Mouse (Mus musculus): ENCODE measurements around the gene Gata2. TPM values are rescaled to one million over a fixed set of nuclear protein-coding genes. Genes with fewer than 3 reads are reported as not detected.

Gata2 gene
- polyA plus RNA-seq, 1 experiment from 2014 or later = 12.0 TPM

DNA sequence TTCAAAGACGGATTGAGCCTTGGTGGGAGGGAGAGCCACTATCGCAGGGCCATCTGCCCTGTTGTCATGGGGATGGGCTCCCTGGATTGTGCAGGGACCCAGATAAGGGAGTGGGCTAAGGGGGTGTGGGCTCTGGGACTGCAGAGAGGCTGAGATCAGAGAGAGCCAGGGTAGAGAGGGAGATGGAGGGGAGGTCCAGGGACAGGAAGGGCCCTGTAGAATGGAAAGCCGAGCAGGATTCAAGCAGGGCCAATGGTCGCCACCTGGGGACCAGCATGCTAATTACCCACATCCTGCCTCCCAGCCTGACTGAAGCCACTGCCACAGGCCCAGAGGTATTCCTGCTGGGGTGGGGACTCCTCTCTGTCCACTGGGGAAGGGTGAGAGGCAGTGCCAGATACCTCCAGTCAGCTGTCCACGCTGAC is 32.9 kb downstream of the Gata2 start:
- no peaks in the 10 kb centered on the region for H3K27me3 ChIP-seq (replicated peaks)
- WGBS = 24% methylated on average over 5 of the region's 5 CpGs
- H3K4me2 ChIP-seq = no peak overlapping the region
- H3K36me3 ChIP-seq = no peaks in the 10 kb centered on the region
- H3K9me3 ChIP-seq = no peaks in the 10 kb centered on the region
- no peaks in the 10 kb centered on the region for H3K4me1 ChIP-seq
- no peak overlapping the region for H3K4me3 ChIP-seq (replicated peaks)
- 0 out of 2 replicates have a peak, but pooled peaks have one; percentile 19 for ATAC-seq (ENCODE audit: insufficient read depth, low FRiP score, low read depth)
- no peak overlapping the region for H3K27ac ChIP-seq
- no peak overlapping the region for H3K9ac ChIP-seq

DNA sequence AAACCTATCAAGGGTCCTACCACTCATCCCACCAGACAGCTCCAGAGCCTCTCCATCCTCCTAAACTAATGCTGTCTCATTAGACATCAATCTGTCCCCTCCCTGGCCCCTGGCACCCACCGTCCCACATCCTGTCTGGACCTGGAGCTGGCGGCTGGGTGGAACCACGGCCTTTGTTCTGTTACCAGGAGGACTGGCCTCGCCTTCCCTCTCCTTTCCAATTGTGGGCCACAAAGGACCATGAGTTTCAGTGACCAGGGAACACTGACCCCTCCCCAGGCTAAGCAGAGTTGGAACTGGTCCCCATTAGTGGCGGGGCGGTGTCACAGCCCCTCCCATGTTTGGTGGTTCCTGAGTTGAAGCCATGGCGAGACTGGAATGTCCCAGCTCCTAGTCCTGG is 33.8 kb downstream of the Gata2 start:
- no peak for ATAC-seq (ENCODE audit: insufficient read depth, low FRiP score, low read depth)
- H3K9ac ChIP-seq = no peak overlapping the region
- no peaks in the 10 kb centered on the region for H3K36me3 ChIP-seq
- no peaks in the 10 kb centered on the region for H3K4me1 ChIP-seq
- 47% methylated on average over 7 of the region's 7 CpGs for WGBS
- H3K4me3 ChIP-seq (replicated peaks) = no peak overlapping the region
- H3K9me3 ChIP-seq = no peaks in the 10 kb centered on the region
- H3K4me2 ChIP-seq = no peak overlapping the region
- H3K27ac ChIP-seq = no peak overlapping the region
- H3K27me3 ChIP-seq (replicated peaks) = no peaks in the 10 kb centered on the region

DNA sequence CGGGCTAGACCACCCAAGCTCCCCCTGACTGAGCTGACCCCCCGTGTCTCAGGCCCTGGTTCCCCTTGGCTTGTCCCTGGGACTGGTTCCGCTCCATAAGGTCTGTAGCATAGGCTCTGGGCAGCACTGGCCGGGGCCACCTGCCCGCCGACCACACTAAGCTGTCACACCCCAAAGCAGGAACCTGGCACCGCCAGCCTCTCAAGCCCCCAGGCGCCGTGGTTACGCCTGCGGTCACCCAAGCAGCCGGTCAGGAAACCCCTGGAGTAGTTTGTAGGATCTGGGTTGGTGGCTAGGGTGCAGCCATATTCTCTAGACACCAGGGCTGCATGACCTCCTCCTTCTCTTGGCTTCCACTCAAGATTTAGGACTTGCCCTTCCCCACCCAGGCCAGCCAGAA is 35.5 kb downstream of the Gata2 start:
- Histone ChIP-seq H3K4me3 (replicated peaks) (no peak overlapping the region), H3K9ac (no peak overlapping the region), H3K4me1 (0 out of 2 replicates have a peak, but pooled peaks cover 6% of the 10 kb centered on the region), H3K36me3 (no peaks in the 10 kb centered on the region), H3K4me2 (no peak overlapping the region), H3K9me3 (no peaks in the 10 kb centered on the region), H3K27me3 (replicated peaks) (0 out of 2 replicates have a peak, but pooled peaks cover 4% of the 10 kb centered on the region), H3K27ac (no peak overlapping the region)
- ATAC-seq (ENCODE audit: insufficient read depth, low FRiP score, low read depth) = no peak
- WGBS = 85% methylated on average over 12 of the region's 12 CpGs

DNA sequence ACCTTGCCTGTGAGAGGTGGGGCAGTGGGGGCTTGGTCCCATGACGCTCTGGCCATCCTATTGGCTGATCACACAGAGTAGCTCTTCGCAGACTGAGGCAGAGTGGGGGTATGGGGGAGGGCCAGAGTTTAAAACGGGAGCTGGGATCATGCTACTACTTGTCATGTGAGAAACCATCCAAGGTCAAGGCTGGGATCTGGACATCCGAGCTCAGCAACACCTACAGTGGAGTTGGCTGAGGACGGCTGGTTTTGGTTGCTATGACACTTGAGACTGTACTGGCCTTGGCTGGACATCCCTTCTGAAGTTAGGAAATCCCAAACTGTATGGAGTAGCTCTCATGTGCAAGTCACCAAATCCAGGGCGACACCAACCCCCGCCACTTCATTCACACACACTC is 38.1 kb downstream of the Gata2 start:
- WGBS = 74% methylated on average over 7 of the region's 7 CpGs
- no peak overlapping the region for H3K27ac ChIP-seq
- 0 out of 2 replicates have a peak, but pooled peaks cover 4% of the 10 kb centered on the region for H3K27me3 ChIP-seq (replicated peaks)
- H3K4me3 ChIP-seq (replicated peaks) = no peak overlapping the region
- H3K9ac ChIP-seq = no peak overlapping the region
- H3K4me1 ChIP-seq = peaks cover 15% of the 10 kb centered on the region
- no peak for ATAC-seq (ENCODE audit: insufficient read depth, low FRiP score, low read depth)
- no peak overlapping the region for H3K4me2 ChIP-seq
- H3K9me3 ChIP-seq = no peaks in the 10 kb centered on the region
- no peaks in the 10 kb centered on the region for H3K36me3 ChIP-seq

DNA sequence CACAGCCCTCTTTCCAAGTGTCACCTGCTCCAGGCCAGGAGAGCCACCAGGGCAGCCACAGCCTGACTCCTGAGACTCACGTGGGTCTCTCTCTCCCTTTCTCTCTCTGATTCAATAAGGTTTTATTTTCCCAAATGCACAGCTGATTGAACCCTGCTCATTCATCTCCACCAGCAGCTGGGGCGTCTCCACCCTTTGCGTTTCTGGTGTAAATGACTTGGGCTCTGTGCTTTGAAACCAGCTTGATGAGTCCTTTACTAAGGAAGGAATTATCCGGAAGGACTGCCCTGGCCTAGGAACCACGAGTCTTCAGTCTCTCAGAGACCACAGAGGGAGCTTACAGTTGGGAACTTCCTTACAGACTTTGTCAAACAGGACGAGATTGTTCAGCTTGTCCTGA is 38.5 kb downstream of the Gata2 start:
- Histone ChIP-seq H3K4me3 (replicated peaks) (no peak overlapping the region), H3K27me3 (replicated peaks) (0 out of 2 replicates have a peak, but pooled peaks cover 4% of the 10 kb centered on the region), H3K4me1 (peaks cover 15% of the 10 kb centered on the region), H3K9me3 (no peaks in the 10 kb centered on the region), H3K9ac (no peak overlapping the region), H3K36me3 (no peaks in the 10 kb centered on the region), H3K4me2 (no peak overlapping the region), H3K27ac (no peak overlapping the region)
- no peak for ATAC-seq (ENCODE audit: insufficient read depth, low FRiP score, low read depth)
- 57% methylated on average over 6 of the region's 6 CpGs for WGBS

DNA sequence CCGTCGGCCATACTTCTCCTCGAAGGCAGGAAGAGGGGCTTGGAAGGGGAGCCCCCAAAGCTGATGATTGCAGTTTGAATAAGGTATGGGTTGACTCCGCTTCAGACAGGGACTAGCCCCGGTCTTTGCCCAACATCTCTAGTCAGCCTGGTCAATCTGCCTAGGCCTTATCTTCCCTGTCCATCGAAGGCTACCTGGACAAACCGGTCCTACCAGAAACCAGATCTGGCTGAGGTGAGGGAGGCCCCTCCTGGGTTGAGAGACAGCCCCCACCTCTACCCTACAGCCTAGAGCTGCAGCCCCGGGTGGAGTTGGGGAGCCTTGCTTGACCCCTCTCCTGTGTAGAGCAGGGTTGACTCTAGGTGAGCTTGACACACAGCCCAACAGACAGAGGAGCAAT is 40.3 kb downstream of the Gata2 start:
- H3K4me2 ChIP-seq = no peak overlapping the region
- peaks cover 15% of the 10 kb centered on the region for H3K4me1 ChIP-seq
- no peaks in the 10 kb centered on the region for H3K9me3 ChIP-seq
- H3K27ac ChIP-seq = no peak overlapping the region
- WGBS = 59% methylated on average over 8 of the region's 8 CpGs
- 0 out of 2 replicates have a peak, but pooled peaks cover 4% of the 10 kb centered on the region for H3K27me3 ChIP-seq (replicated peaks)
- H3K4me3 ChIP-seq (replicated peaks) = no peak overlapping the region
- ATAC-seq (ENCODE audit: insufficient read depth, low FRiP score, low read depth) = peak; percentile 75
- H3K9ac ChIP-seq = no peak overlapping the region
- no peaks in the 10 kb centered on the region for H3K36me3 ChIP-seq

DNA sequence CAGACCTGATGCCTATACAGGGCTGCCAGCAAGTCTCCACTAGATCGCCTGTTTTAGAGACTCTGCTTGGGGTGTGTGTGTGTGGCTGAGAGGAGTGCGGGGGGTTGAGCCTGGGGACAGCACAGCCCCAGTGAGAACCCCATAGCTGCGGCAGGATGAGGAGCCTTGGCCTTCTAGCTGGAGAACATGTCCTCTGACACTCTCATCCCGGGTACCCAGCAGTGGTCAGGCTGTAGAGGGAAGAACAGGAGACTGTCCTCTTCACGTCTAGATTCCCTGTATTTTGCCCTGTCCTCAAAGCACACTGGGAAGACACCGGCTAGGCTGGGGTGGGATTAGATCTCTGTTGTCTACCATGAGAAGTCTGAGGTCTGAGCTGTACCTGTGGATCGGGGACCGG is 41.8 kb downstream of the Gata2 start:
- 33% methylated on average over 8 of the region's 8 CpGs for WGBS
- no peak overlapping the region; the same call in 1 of the 2 replicates for H3K9ac ChIP-seq
- H3K4me2 ChIP-seq = no peak overlapping the region
- no peaks in the 10 kb centered on the region for H3K36me3 ChIP-seq
- H3K27ac ChIP-seq = no peak overlapping the region
- H3K9me3 ChIP-seq = no peaks in the 10 kb centered on the region
- no peak overlapping the region for H3K4me3 ChIP-seq (replicated peaks)
- 0 out of 2 replicates have a peak, but pooled peaks cover 4% of the 10 kb centered on the region for H3K27me3 ChIP-seq (replicated peaks)
- H3K4me1 ChIP-seq = peaks cover 15% of the 10 kb centered on the region
- ATAC-seq (ENCODE audit: insufficient read depth, low FRiP score, low read depth) = no peak

DNA sequence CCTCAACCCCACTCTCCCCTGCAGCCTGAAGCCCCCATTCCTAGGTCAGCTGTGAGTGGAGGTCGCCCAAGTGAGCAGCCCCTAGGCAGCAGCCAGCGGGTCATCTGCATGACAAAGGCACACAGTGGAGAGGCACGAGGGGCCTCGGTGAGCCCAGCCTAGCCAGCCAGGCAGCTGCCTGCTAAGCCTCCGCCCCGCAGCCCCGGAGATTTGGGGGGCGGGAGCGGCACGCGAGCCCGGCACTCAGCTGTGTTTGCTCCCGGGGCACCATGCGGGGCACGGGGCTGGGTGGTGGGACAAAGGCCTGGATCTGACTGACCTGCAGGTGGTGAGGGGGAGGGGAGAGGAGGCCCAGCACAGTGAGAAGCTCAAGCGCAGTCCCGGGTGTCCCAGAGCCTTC is 42.3 kb downstream of the Gata2 start:
- ATAC-seq (ENCODE audit: insufficient read depth, low FRiP score, low read depth) = no peak
- H3K4me3 ChIP-seq (replicated peaks) = no peak overlapping the region
- H3K36me3 ChIP-seq = no peaks in the 10 kb centered on the region
- H3K9me3 ChIP-seq = no peaks in the 10 kb centered on the region
- WGBS = 3% methylated on average over 17 of the region's 17 CpGs
- H3K27me3 ChIP-seq (replicated peaks) = 0 out of 2 replicates have a peak, but pooled peaks cover 4% of the 10 kb centered on the region
- H3K4me2 ChIP-seq = peak overlapping the region; percentile 41
- H3K27ac ChIP-seq = no peak overlapping the region
- no peak overlapping the region; the same call in 1 of the 2 replicates for H3K9ac ChIP-seq
- peaks cover 15% of the 10 kb centered on the region for H3K4me1 ChIP-seq

DNA sequence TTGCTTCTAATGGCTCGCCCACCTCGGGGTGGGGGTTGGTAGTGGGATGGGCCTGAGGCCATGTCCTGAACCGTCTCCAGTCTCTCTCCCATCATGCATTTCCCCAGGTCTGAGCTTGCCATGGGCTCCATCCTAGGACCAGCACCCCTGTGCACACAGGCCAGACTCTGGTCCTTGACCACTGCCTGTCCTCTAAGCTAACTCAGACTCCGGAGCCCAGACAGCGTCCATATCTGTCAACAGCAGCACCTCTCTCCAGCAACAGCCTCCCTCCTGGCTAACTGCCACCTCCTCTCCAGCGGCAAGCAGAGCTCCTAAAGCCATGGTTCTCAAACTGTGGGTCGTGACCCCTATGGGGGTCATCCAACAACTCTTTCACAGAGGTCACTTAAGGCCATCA is 42.8 kb downstream of the Gata2 start:
- Histone ChIP-seq H3K36me3 (no peaks in the 10 kb centered on the region), H3K4me2 (peak overlapping the region; percentile 41; the same call in 1 of the 2 replicates), H3K9me3 (no peaks in the 10 kb centered on the region), H3K27me3 (replicated peaks) (0 out of 2 replicates have a peak, but pooled peaks cover 4% of the 10 kb centered on the region), H3K9ac (no peak overlapping the region), H3K4me3 (replicated peaks) (no peak overlapping the region), H3K4me1 (peaks cover 15% of the 10 kb centered on the region), H3K27ac (no peak overlapping the region)
- no peak for ATAC-seq (ENCODE audit: insufficient read depth, low FRiP score, low read depth)
- 14% methylated on average over 7 of the region's 7 CpGs for WGBS

DNA sequence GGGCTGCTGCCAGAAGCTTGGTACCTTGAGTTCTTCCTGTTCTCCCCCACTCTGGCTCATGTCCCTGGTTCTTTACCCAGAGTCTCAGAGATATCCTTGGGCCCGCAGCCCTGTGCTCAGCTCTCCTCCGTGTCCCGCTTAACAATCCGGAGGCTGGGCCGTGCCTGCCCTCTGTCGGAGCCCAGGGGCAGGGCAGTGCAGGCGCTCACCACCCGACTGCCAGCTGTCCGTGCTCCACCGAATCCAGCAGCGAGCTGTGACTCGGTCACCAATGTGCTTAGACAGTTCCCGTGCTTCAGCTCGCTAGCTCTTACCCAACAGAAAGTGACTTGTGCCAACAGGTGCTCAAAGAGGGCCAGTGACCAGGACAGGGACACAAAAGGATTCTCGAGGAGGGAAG is 48.9 kb downstream of the Gata2 start:
- Histone ChIP-seq H3K9me3 (no peaks in the 10 kb centered on the region), H3K36me3 (no peaks in the 10 kb centered on the region), H3K27ac (no peak overlapping the region), H3K4me2 (peak overlapping the region; percentile 8; the same call in 1 of the 2 replicates), H3K9ac (no peak overlapping the region), H3K4me1 (peaks cover 7% of the 10 kb centered on the region; the same call in 1 of the 2 replicates), H3K27me3 (replicated peaks) (no peaks in the 10 kb centered on the region), H3K4me3 (replicated peaks) (no peak overlapping the region)
- WGBS = 3% methylated on average over 15 of the region's 15 CpGs
- ATAC-seq (ENCODE audit: insufficient read depth, low FRiP score, low read depth) = peak; percentile 76

DNA sequence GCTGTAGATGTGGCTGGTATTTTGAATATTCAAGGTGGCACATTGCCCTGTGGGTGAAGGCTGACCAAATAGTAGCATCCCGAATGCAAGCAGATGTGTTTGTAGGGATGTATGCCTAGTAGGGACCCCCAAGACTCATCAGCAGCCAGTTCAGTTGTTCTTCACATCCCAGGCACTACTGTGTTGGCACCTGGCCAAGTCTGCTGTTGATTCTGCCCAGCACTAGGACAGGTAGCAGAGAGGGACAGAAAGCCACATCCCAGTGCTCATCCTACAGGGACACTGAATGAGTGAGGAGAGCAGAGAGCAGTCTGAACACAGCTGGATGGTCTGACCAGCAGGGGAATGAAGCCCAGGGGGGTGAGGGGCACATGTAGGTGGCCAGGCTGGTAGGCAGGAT is 55.5 kb downstream of the Gata2 start:
- H3K36me3 ChIP-seq = no peaks in the 10 kb centered on the region
- H3K27ac ChIP-seq = no peak overlapping the region
- 81% methylated on average over 1 of the region's 1 CpGs for WGBS
- no peak overlapping the region for H3K4me3 ChIP-seq (replicated peaks)
- H3K4me1 ChIP-seq = no peaks in the 10 kb centered on the region
- ATAC-seq (ENCODE audit: insufficient read depth, low FRiP score, low read depth) = no peak
- H3K9me3 ChIP-seq = no peaks in the 10 kb centered on the region
- no peaks in the 10 kb centered on the region for H3K27me3 ChIP-seq (replicated peaks)
- no peak overlapping the region for H3K9ac ChIP-seq
- H3K4me2 ChIP-seq = no peak overlapping the region

DNA sequence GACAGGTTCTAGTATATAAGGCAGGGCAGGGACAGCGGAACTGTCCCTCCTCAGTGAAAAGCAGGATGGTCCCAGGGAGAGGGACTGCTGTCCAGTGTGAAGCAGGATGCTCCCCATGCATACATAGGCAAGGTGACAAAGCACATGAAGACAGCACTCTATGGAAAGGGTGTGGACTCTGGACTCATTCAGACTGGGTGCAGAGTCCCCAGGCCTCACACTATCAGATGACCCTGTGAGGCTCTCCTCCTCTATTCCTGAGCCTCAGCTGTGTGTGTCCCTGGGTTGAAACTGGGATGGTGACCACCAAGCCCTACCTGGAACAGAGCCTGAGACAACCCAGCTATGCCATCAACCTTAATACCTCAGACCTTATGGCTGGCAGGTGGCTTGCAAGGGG is 57.7 kb downstream of the Gata2 start:
- WGBS = 93% methylated on average over 1 of the region's 1 CpGs
- Histone ChIP-seq H3K4me3 (replicated peaks) (no peak overlapping the region), H3K4me1 (no peaks in the 10 kb centered on the region), H3K9me3 (no peaks in the 10 kb centered on the region), H3K27ac (no peak overlapping the region), H3K27me3 (replicated peaks) (no peaks in the 10 kb centered on the region), H3K36me3 (no peaks in the 10 kb centered on the region), H3K9ac (no peak overlapping the region), H3K4me2 (no peak overlapping the region)
- ATAC-seq (ENCODE audit: insufficient read depth, low FRiP score, low read depth) = no peak; the same call in 1 of the 2 replicates
